Mouse (Mus musculus) heart, postnatal 0 days (tissue): ENCODE measurements around the gene Tor4a. TPM values are rescaled to one million over a fixed set of nuclear protein-coding genes. Genes with fewer than 3 reads are reported as not detected.
A peak's percentile ranks its signal among the peaks of the same experiment; 100 is the strongest.

Experiments
- ATAC-seq: fragments of 200-750 bp; cut with Nextera tagmentation; 2 replicates; pipeline ENCODE4 v1.8.0; 2017; ENCODE audit warnings: low read depth, moderate number of reproducible peaks, moderate library complexity; ENCODE audit not compliant: insufficient read depth
- DNase-seq: peaks from one replicate; pipeline ENCODE4 v3.0.0-alpha.2; 2016; ENCODE audit warnings: low spot score
- H3K27ac ChIP-seq: fragments of 300-500 bp; sonication (generic); 2 replicates; pipeline ENCODE4 v1.5.1; 2014; ENCODE audit warnings: low read depth, mild to moderate bottlenecking
- H3K27me3 ChIP-seq: fragments of 300-500 bp; sonication (generic); 2 replicates; pipeline ENCODE4 v1.6.1; 2014; ENCODE audit warnings: low read length, mixed read lengths; ENCODE audit not compliant: control insufficient read depth, insufficient read depth
- H3K36me3 ChIP-seq: fragments of 300-500 bp; sonication (generic); replicated peaks from 2 replicates; pipeline ENCODE4 v1.6.1; 2014; ENCODE audit warnings: low read length, mixed read lengths; ENCODE audit not compliant: control insufficient read depth, insufficient read depth
- H3K4me1 ChIP-seq: fragments of 300-500 bp; sonication (generic); 2 replicates; pipeline ENCODE4 v1.6.1; 2014; ENCODE audit warnings: antibody characterized with exemption; ENCODE audit not compliant: control insufficient read depth, insufficient read depth
- H3K4me2 ChIP-seq: fragments of 300-500 bp; sonication (generic); 2 replicates; pipeline ENCODE4 v1.6.1; 2014; ENCODE audit warnings: low read depth, mild to moderate bottlenecking, low read length, moderate library complexity
- H3K4me3 ChIP-seq: fragments of 300-500 bp; sonication (generic); 2 replicates; pipeline ENCODE4 v1.5.1; 2014; ENCODE audit warnings: low read depth, low read length
- H3K9ac ChIP-seq: fragments of 300-500 bp; sonication (generic); replicated peaks from 2 replicates; pipeline ENCODE4 v1.6.1; 2014; ENCODE audit warnings: low read depth, low read length, mixed read lengths
- H3K9me3 ChIP-seq: fragments of 300-500 bp; sonication (generic); replicated peaks from 2 replicates; pipeline ENCODE4 v1.6.1; 2016; ENCODE audit warnings: low read length; ENCODE audit not compliant: control insufficient read depth
- CTCF ChIP-seq: IDR thresholded peaks from 2 replicates; pipeline ENCODE4 v1.5.1; 2016; ENCODE audit warnings: antibody characterized with exemption, control low read depth, low read depth
- EP300 ChIP-seq: IDR thresholded peaks from 2 replicates; pipeline ENCODE4 v1.6.1; 2016; ENCODE audit warnings: antibody characterized with exemption, low read depth
- WGBS: fragments of 180-500 bp; shearing (Covaris S2); extraction: QIAGEN DNeasy Blood & Tissue Kit; methylation state at CpG from one replicate; pipeline ENCODE4 v1.1.7; 2014; 5-methylcytosine and 5-hydroxymethylcytosine counted together
- polyA plus RNA-seq: library from polyadenylated mRNA; unstranded; fragments of >200 nt; fragmentation: Nextera tagmentation; extraction: Ambion mirVana; gene quantifications from 2 replicates; pipeline ENCODE4 v1.2.1, GENCODE M21; 2015
- total RNA-seq: library from RNA; depleted of rRNA; stranded (reverse); fragments of >200 nt; gene quantifications from 2 replicates; pipeline ENCODE4 v1.2.3, GENCODE M21; 2014; ENCODE audit warnings: low replicate concordance

Tor4a gene
- total and polyA plus RNA-seq, 2 experiments from 2014 or later: 4.4 to 8.6 TPM

DNA sequence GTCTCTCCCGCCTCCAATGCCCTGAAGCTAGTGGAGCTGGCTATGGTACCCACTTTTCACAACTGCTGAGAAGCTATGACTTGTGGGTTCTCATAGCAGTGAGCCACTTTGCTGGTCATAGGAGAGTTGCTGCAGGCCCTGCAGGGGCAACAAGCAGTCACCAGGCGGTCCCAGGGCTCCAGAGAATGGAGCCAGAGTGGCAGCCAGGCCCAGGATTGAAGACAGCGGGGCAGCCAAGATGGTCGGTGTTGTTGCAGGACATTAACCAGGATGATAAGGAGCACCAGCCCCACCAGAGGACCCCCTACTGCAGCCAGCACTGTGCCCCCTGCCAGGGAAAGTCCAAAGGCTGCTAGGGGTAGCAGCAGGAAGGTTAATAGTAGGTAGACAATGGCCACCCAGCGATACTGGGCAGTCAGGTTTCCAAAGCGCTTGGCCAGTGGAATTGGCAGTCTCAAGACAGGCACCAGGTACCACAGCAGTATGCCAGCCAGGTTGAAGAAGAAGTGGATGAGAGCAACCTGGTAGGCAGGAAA lies 32.4 kb upstream of the Tor4a start:
- Histone ChIP-seq H3K9me3 (no peaks in the 10 kb centered on the region), H3K9ac (no peak overlapping the region), H3K4me1 (peaks cover 15% of the 10 kb centered on the region), H3K36me3 (no peaks in the 10 kb centered on the region), H3K27ac (peak overlapping the region; percentile 85; the same call in 1 of the 2 replicates), H3K4me2 (no peak overlapping the region; the same call in 1 of the 2 replicates), H3K27me3 (0 out of 2 replicates have a peak, but pooled peaks cover 5% of the 10 kb centered on the region), H3K4me3 (no peak overlapping the region; the same call in 1 of the 2 replicates)
- WGBS: 65% methylated on average over 6 of the region's 6 CpGs
- ATAC-seq (no peak), DNase-seq (no peak)
- TF ChIP-seq CTCF (no peak), EP300 (no peak)

- Histone ChIP-seq H3K27ac (peak overlapping the region; percentile 85), H3K4me1 (peaks cover 17% of the 10 kb centered on the region), H3K4me2 (peak overlapping the region; percentile 53), H3K9me3 (no peaks in the 10 kb centered on the region), H3K4me3 (peak overlapping the region; percentile 27), H3K36me3 (no peaks in the 10 kb centered on the region), H3K9ac (peak overlapping the region; percentile 4; the same call in 1 of the 2 replicates), H3K27me3 (0 out of 2 replicates have a peak, but pooled peaks cover 5% of the 10 kb centered on the region)
- TF ChIP-seq CTCF (peak; percentile 85), EP300 (peak; percentile 65; the same call in 1 of the 2 replicates)
- WGBS: 1% methylated on average over 7 of the region's 7 CpGs
- ATAC-seq: peak; percentile 31
- peak; percentile 93 for DNase-seq
Measured at GRCm38 (mm10) chr2:25228431-25228889, 31.8 kb upstream of the Tor4a start.

DNA sequence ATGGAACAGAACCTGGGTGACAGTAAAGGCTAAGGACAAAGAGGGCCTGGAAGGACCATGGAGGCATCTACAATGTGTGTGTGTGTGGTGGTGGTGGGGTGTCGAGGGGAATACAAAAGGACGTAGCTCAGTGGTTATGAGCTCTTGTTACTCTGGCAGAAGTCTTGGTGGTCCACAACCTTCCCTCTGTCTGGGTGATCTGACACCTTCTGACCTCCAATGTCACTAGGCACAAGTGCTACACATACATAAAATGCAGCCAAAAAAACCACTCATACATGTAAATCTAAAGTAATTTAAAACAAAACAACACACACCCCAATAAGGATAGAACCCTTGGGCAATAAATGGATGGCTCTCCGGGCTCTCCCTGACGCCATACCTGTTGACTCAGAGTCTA lies 30.7 kb upstream of the Tor4a start:
- no peak for TF ChIP-seq CTCF
- TF ChIP-seq EP300: no peak
- peaks cover 22% of the 10 kb centered on the region for H3K4me1 ChIP-seq
- no peak overlapping the region for H3K4me2 ChIP-seq
- ATAC-seq: no peak
- no peak for DNase-seq
- H3K9me3 ChIP-seq: no peaks in the 10 kb centered on the region
- no peak overlapping the region for H3K27ac ChIP-seq
- no peaks in the 10 kb centered on the region for H3K36me3 ChIP-seq
- 82% methylated on average over 4 of the region's 4 CpGs for WGBS
- no peak overlapping the region for H3K9ac ChIP-seq
- H3K4me3 ChIP-seq: no peak overlapping the region
- 0 out of 2 replicates have a peak, but pooled peaks cover 5% of the 10 kb centered on the region for H3K27me3 ChIP-seq

DNA sequence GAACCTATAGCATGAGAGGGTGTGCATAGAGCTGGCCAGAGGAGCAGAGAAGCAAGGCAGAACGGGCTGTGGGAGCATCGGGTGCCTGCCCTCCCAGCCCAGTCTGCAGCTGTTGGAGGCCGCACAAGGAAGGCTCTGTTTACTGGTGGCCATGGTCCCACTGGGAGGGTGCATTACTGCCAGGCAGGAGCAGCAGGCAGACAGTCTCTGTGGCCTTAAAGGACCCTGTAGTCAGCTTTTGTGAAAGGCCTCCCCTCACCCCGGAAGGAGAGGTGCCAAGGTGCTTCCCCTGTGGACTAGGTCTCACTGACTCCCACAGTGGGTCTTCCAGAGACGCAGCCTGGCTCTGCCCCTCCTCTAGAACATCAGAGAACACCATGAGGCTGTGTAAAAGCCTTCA lies 30.2 kb upstream of the Tor4a start:
- DNase-seq (no peak), ATAC-seq (no peak)
- H3K4me2 ChIP-seq: no peak overlapping the region
- peaks cover 22% of the 10 kb centered on the region for H3K4me1 ChIP-seq
- no peak overlapping the region for H3K27ac ChIP-seq
- 86% methylated on average over 5 of the region's 5 CpGs for WGBS
- no peak overlapping the region for H3K9ac ChIP-seq
- H3K4me3 ChIP-seq: no peak overlapping the region
- H3K36me3 ChIP-seq: peaks cover 1% of the 10 kb centered on the region
- TF ChIP-seq CTCF (no peak), EP300 (no peak)
- H3K27me3 ChIP-seq: 0 out of 2 replicates have a peak, but pooled peaks cover 5% of the 10 kb centered on the region
- H3K9me3 ChIP-seq: no peaks in the 10 kb centered on the region

- Histone ChIP-seq H3K4me1 (peaks cover 22% of the 10 kb centered on the region), H3K9me3 (no peaks in the 10 kb centered on the region), H3K36me3 (peaks cover 11% of the 10 kb centered on the region), H3K4me2 (peak overlapping the region; percentile 61), H3K4me3 (no peak overlapping the region), H3K27ac (peak overlapping the region; percentile 95), H3K9ac (no peak overlapping the region), H3K27me3 (0 out of 2 replicates have a peak, but pooled peaks cover 4% of the 10 kb centered on the region)
- DNase-seq (no peak), ATAC-seq (no peak)
- WGBS: 75% methylated on average over 8 of the region's 8 CpGs
- TF ChIP-seq EP300 (no peak), CTCF (no peak)
Measured at GRCm38 (mm10) chr2:25225811-25226379, 29.2 kb upstream of the Tor4a start.
